Mouse (Mus musculus): ENCODE measurements at regions not wholly inside any gene's neighbourhood (a gene's known extent, or its start where the extent isn't known, plus 50 kb on each side); places are given as distances from the start of the nearest gene placed in this dataset.

DNA sequence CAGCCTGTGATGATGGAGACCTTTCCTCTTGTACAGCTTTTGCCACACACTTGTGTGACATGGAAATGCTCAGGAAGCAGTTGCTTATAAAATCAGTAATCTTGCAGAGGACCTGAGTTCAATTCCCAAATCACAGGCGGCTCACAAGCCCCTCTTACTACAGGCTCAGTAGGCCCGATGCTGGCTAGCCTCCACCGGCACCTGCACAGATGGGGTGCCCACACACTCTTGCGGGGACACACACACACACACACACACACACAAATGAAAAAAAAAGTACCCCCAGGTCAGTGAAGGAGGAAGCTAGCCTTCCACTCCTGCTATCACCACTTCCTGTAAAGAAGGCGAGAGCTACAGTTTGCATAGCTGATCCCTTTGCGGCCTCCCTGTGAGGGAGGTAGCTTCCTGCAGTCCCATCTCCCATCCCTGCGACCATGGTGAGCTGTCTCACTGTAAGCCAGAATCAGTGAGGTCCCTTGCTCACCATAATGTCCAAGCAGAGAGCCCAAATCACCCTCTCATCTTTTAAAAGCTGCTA, 462.2 kb downstream of the Cd83 start:
- no peaks in the 10 kb centered on the region for H3K9me3 ChIP-seq (replicated peaks; ENCODE audit: control insufficient read depth, low read length)
- H3K27ac ChIP-seq (ENCODE audit: low read depth): no peak overlapping the region
- no peak for DNase-seq (ENCODE audit: low spot score)
- no peak overlapping the region for H3K4me2 ChIP-seq (ENCODE audit: low read depth, low read length)
- H3K27me3 ChIP-seq (ENCODE audit: control insufficient read depth, insufficient read depth, low read length): no peaks in the 10 kb centered on the region
- no peak overlapping the region for H3K9ac ChIP-seq (replicated peaks; ENCODE audit: low read depth, low read length)
- 77% methylated on average over 7 of the region's 7 CpGs for WGBS
- H3K4me1 ChIP-seq (ENCODE audit: control insufficient read depth, insufficient read depth): peaks cover 25% of the 10 kb centered on the region
- no peaks in the 10 kb centered on the region for H3K36me3 ChIP-seq (replicated peaks; ENCODE audit: control insufficient read depth, insufficient read depth, low read length)
- TF ChIP-seq CTCF (IDR thresholded peaks at IDR 0.05; ENCODE audit: low read depth) (no peak), EP300 (IDR thresholded peaks at IDR 0.05; ENCODE audit: low read depth) (no peak)
- ATAC-seq (ENCODE audit: insufficient read depth, low read depth): no peak
- no peak overlapping the region for H3K4me3 ChIP-seq (ENCODE audit: low read depth, low read length)

DNA sequence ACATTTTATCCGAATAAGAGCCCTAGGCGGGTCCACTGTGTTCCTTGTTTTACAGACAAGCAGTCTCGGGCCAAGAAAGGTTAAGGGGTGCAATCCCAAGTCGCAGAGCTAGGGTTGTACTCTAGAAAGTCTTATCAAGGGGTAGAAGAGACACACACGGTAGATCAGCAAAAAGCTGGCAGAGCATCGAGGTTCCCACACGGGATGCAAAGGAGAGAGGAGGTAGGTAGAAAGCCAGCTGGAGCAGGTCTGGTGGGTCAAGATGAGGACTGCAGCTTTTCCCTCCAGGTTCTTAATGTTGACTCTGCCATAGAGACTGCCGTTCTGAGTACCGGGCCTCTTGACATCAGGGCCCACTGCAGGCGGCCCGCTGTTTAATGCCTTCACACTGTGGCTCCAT, 463.3 kb downstream of the Cd83 start:
- Histone ChIP-seq H3K27me3 (ENCODE audit: control insufficient read depth, insufficient read depth, low read length) (no peaks in the 10 kb centered on the region), H3K4me3 (ENCODE audit: low read depth, low read length) (no peak overlapping the region), H3K4me2 (ENCODE audit: low read depth, low read length) (peak overlapping the region; percentile 36), H3K9me3 (replicated peaks; ENCODE audit: control insufficient read depth, low read length) (no peaks in the 10 kb centered on the region), H3K36me3 (replicated peaks; ENCODE audit: control insufficient read depth, insufficient read depth, low read length) (no peaks in the 10 kb centered on the region), H3K9ac (replicated peaks; ENCODE audit: low read depth, low read length) (no peak overlapping the region), H3K4me1 (ENCODE audit: control insufficient read depth, insufficient read depth) (peaks cover 25% of the 10 kb centered on the region), H3K27ac (ENCODE audit: low read depth) (peak overlapping the region; percentile 81)
- DNase-seq (ENCODE audit: low spot score) (no peak), ATAC-seq (ENCODE audit: insufficient read depth, low read depth) (0 out of 2 replicates have a peak, but pooled peaks have one; percentile 8)
- TF ChIP-seq EP300 (IDR thresholded peaks at IDR 0.05; ENCODE audit: low read depth) (no peak), CTCF (IDR thresholded peaks at IDR 0.05; ENCODE audit: low read depth) (no peak)
- WGBS: 41% methylated on average over 11 of the region's 11 CpGs

GRCm38 (mm10) chr13:44248401-44248800, 463.8 kb downstream of the Cd83 start:
- 9% methylated on average over 8 of the region's 8 CpGs for WGBS
- Histone ChIP-seq H3K4me2 (ENCODE audit: low read depth, low read length) (peak overlapping the region; percentile 36), H3K4me1 (ENCODE audit: control insufficient read depth, insufficient read depth) (peaks cover 25% of the 10 kb centered on the region), H3K36me3 (replicated peaks; ENCODE audit: control insufficient read depth, insufficient read depth, low read length) (no peaks in the 10 kb centered on the region), H3K9ac (replicated peaks; ENCODE audit: low read depth, low read length) (no peak overlapping the region), H3K27me3 (ENCODE audit: control insufficient read depth, insufficient read depth, low read length) (no peaks in the 10 kb centered on the region), H3K4me3 (ENCODE audit: low read depth, low read length) (no peak overlapping the region), H3K27ac (ENCODE audit: low read depth) (peak overlapping the region; percentile 81), H3K9me3 (replicated peaks; ENCODE audit: control insufficient read depth, low read length) (no peaks in the 10 kb centered on the region)
- TF ChIP-seq EP300 (IDR thresholded peaks at IDR 0.05; ENCODE audit: low read depth): no peak
- peak; percentile 89 for DNase-seq (ENCODE audit: low spot score)
- peak; percentile 85 for ATAC-seq (ENCODE audit: insufficient read depth, low read depth)

- H3K9ac ChIP-seq (replicated peaks; ENCODE audit: low read depth, low read length): no peak overlapping the region
- H3K27ac ChIP-seq (ENCODE audit: low read depth): peak overlapping the region; percentile 81
- ATAC-seq (ENCODE audit: insufficient read depth, low read depth): no peak
- no peaks in the 10 kb centered on the region for H3K36me3 ChIP-seq (replicated peaks; ENCODE audit: control insufficient read depth, insufficient read depth, low read length)
- H3K9me3 ChIP-seq (replicated peaks; ENCODE audit: control insufficient read depth, low read length): no peaks in the 10 kb centered on the region
- no peaks in the 10 kb centered on the region for H3K27me3 ChIP-seq (ENCODE audit: control insufficient read depth, insufficient read depth, low read length)
- no peak overlapping the region for H3K4me3 ChIP-seq (ENCODE audit: low read depth, low read length)
- DNase-seq (ENCODE audit: low spot score): no peak
- TF ChIP-seq EP300 (IDR thresholded peaks at IDR 0.05; ENCODE audit: low read depth) (no peak), CTCF (IDR thresholded peaks at IDR 0.05; ENCODE audit: low read depth) (no peak)
- no peak overlapping the region for H3K4me2 ChIP-seq (ENCODE audit: low read depth, low read length)
- 81% methylated on average over 2 of the region's 2 CpGs for WGBS
- peaks cover 25% of the 10 kb centered on the region for H3K4me1 ChIP-seq (ENCODE audit: control insufficient read depth, insufficient read depth)
These were observed 464.5 kb downstream of the Cd83 start for GRCm38 (mm10) chr13:44249119-44249518.

- no peak overlapping the region for H3K4me2 ChIP-seq (ENCODE audit: low read depth, low read length)
- TF ChIP-seq CTCF (IDR thresholded peaks at IDR 0.05; ENCODE audit: low read depth): no peak
- ATAC-seq (ENCODE audit: insufficient read depth, low read depth): no peak
- H3K27me3 ChIP-seq (ENCODE audit: control insufficient read depth, insufficient read depth, low read length): no peaks in the 10 kb centered on the region
- no peaks in the 10 kb centered on the region for H3K36me3 ChIP-seq (replicated peaks; ENCODE audit: control insufficient read depth, insufficient read depth, low read length)
- H3K9ac ChIP-seq (replicated peaks; ENCODE audit: low read depth, low read length): no peak overlapping the region
- DNase-seq (ENCODE audit: low spot score): no peak
- 90% methylated on average over 11 of the region's 11 CpGs for WGBS
- H3K4me3 ChIP-seq (ENCODE audit: low read depth, low read length): no peak overlapping the region
- peaks cover 25% of the 10 kb centered on the region for H3K4me1 ChIP-seq (ENCODE audit: control insufficient read depth, insufficient read depth)
- H3K27ac ChIP-seq (ENCODE audit: low read depth): no peak overlapping the region
- no peaks in the 10 kb centered on the region for H3K9me3 ChIP-seq (replicated peaks; ENCODE audit: control insufficient read depth, low read length)
These were observed 466.1 kb downstream of the Cd83 start for GRCm38 (mm10) chr13:44250474-44251201.

DNA sequence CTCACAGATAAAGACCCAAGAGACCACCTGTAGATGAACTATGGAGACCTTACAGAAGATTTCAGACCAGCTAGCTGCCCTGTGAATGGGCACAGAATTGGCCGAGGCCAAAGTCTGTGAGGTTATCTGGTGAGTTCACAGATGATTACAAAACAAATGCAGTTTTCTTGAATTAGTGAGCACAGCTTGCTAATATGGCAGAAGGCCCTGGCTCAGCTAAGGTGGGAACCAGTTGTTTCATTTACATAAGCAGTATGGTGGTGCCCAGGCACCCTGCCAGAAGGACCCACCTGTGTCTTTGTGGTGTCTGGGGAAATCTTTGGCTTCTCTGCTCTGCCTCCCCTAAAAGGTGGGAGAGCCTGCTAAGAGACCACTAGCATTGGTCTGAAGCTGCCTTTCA, 466.9 kb downstream of the Cd83 start:
- H3K36me3 ChIP-seq (replicated peaks; ENCODE audit: control insufficient read depth, insufficient read depth, low read length): no peaks in the 10 kb centered on the region
- H3K27ac ChIP-seq (ENCODE audit: low read depth): no peak overlapping the region
- no peak overlapping the region for H3K9ac ChIP-seq (replicated peaks; ENCODE audit: low read depth, low read length)
- no peak overlapping the region for H3K4me3 ChIP-seq (ENCODE audit: low read depth, low read length)
- H3K4me1 ChIP-seq (ENCODE audit: control insufficient read depth, insufficient read depth): peaks cover 25% of the 10 kb centered on the region
- DNase-seq (ENCODE audit: low spot score) (no peak), ATAC-seq (ENCODE audit: insufficient read depth, low read depth) (no peak)
- no peak overlapping the region for H3K4me2 ChIP-seq (ENCODE audit: low read depth, low read length)
- no peak for TF ChIP-seq CTCF (IDR thresholded peaks at IDR 0.05; ENCODE audit: low read depth)
- no peak for TF ChIP-seq EP300 (IDR thresholded peaks at IDR 0.05; ENCODE audit: low read depth)
- WGBS: 83% methylated on average over 1 of the region's 1 CpGs
- H3K27me3 ChIP-seq (ENCODE audit: control insufficient read depth, insufficient read depth, low read length): no peaks in the 10 kb centered on the region
- no peaks in the 10 kb centered on the region for H3K9me3 ChIP-seq (replicated peaks; ENCODE audit: control insufficient read depth, low read length)

Measured in heart, postnatal 0 days (tissue).